Comparison of ENCODE assay signal across 35 mouse cellular contexts in the genomic region with DNA sequence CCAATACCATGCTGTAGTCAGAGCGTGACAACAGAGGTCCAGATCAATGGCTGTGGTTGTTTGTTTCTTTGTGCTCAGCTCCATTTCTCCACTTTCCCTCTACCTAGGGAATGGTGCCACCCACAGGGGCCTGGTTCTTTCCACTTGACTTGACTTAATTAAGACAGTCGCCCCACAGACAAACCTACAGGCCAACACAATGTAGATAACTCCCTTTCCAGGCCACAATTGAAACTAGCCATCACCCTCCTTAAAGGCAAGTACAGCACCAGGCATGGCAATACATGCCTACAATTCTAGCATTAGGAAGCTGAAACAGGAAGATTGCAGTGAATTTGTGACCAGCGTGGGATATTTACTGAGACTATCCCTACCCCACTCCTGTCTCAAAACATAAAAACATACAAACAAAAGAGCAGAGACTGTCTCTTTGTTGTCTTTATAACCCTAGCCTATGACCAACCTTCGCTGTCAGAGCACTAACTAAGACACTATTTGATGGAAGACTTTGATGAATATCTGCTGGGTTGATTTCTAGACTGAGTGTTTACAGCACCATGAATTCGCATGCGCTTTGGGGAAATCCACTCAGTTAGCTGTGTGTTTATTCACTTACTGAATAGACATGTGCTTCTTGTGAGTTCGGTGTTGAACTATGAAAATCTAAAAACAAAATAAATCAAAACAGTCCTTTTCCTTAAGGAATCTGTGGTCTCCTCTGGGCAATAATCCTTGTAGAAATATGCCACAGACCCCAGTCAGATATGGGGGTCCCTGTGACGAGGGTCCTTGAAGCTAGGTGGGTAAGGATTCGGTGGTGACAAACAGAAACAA.
"Had no signal": no experiment of that assay in that cellular context is flagged by ENCODE, and none has a peak within 500 bp of the region (broad histone marks: within the 10 kb centered on the region; RNA-seq: fewer than 3 reads in every experiment).

No protein-coding gene starts in this region.

- H3K9me3 ChIP-seq: heart, embryonic 10.5 days; heart, embryonic 12.5 days; heart, embryonic 15.5 days; hindbrain, embryonic 13.5 days; hindbrain, embryonic 15.5 days; intestine, embryonic 15.5 days; kidney, embryonic 15.5 days had no signal

- ATAC-seq: hindbrain, embryonic 16.5 days; hindbrain, postnatal 0 days; inflammation-experienced regulatory T-cells, adult 6 months; intestine, embryonic 15.5 days; intestine, embryonic 16.5 days; intestine, postnatal 0 days had no signal

- H3K27me3 ChIP-seq: heart, embryonic 12.5 days; heart, embryonic 15.5 days; hindbrain, embryonic 12.5 days; hindbrain, embryonic 13.5 days; hindbrain, embryonic 15.5 days; intestine, embryonic 15.5 days; kidney, embryonic 15.5 days had no signal

- H3K36me3 ChIP-seq: heart, embryonic 10.5 days; heart, embryonic 12.5 days; heart, embryonic 13.5 days; heart, embryonic 15.5 days; hindbrain, embryonic 10.5 days; hindbrain, embryonic 12.5 days; hindbrain, embryonic 13.5 days; hindbrain, embryonic 15.5 days; intestine, embryonic 15.5 days; kidney, embryonic 15.5 days had no signal

- H3K9ac ChIP-seq: heart, embryonic 12.5 days; heart, embryonic 13.5 days; heart, embryonic 15.5 days; hindbrain, embryonic 12.5 days; hindbrain, embryonic 13.5 days; hindbrain, embryonic 14.5 days; hindbrain, embryonic 15.5 days; intestine, embryonic 15.5 days; kidney, embryonic 15.5 days had no signal

- H3K4me1 ChIP-seq: heart, embryonic 15.5 days; hindbrain, embryonic 15.5 days; intestine, embryonic 15.5 days had no signal

- DNase-seq: heart, postnatal 10 days; heart, postnatal 14 days; heart, postnatal 36 days; heart, postnatal 4 days; kidney, adult 11 months; kidney, adult 18-20 months; kidney, adult 2 months; kidney, adult 8-10 months; kidney, adult 9 months; kidney, postnatal 10 days; kidney, postnatal 14 days; kidney, postnatal 25 days; kidney, postnatal 36 days; kidney, postnatal 4 days; layer of hippocampus, adult 9-11 months; layer of hippocampus, postnatal 36 days had no signal

- H3K4me3 ChIP-seq: heart, embryonic 10.5 days; heart, embryonic 12.5 days; heart, embryonic 13.5 days; heart, embryonic 15.5 days; hindbrain, embryonic 10.5 days; hindbrain, embryonic 12.5 days; hindbrain, embryonic 13.5 days; hindbrain, embryonic 15.5 days; intestine, embryonic 15.5 days; kidney, embryonic 15.5 days; layer of hippocampus, adult 2 months had no signal

- H3K27ac ChIP-seq: heart, embryonic 10.5 days; heart, embryonic 13.5 days; heart, embryonic 15.5 days; hindbrain, embryonic 10.5 days; hindbrain, embryonic 12.5 days; hindbrain, embryonic 13.5 days; hindbrain, embryonic 14.5 days; hindbrain, embryonic 15.5 days; hindbrain, postnatal 0 days; intestine, embryonic 15.5 days; kidney, embryonic 15.5 days; kidney, postnatal 0 days; layer of hippocampus, adult 2 months had no signal

- H3K4me2 ChIP-seq: heart, embryonic 11.5 days; heart, embryonic 12.5 days; heart, embryonic 13.5 days; heart, embryonic 15.5 days; hindbrain, embryonic 12.5 days; hindbrain, embryonic 13.5 days; hindbrain, embryonic 14.5 days; hindbrain, embryonic 15.5 days; intestine, embryonic 15.5 days; kidney, embryonic 15.5 days had no signal
